Mouse (Mus musculus) urinary bladder, postnatal 10 days (tissue): ENCODE measurements around the gene Gstm6.
"Not testable (repeated sequence)": the region's sequence is repeated elsewhere in the genome, so short reads cannot be mapped to it uniquely, and the experiment has no call there.

Experiments used
- DNase-seq: peaks from one replicate; pipeline ENCODE4 v3.0.0; 2022; ENCODE audit warnings: low spot score

Gene Gstm6

GRCm38 (mm10) chr3:107889236-107889635, 54.3 kb downstream of the Gstm6 start:
- DNase-seq, result not testable (repeated sequence)
